Mouse (Mus musculus) CH12F3 (cell line): ENCODE results near the gene Epha7.

Experiments
- in situ Hi-C: fragments of 300-500 bp; cut with MboI; formaldehyde crosslinking; loops from 2 replicates; pipeline ENCODE4 v1.14.3; 2020; ENCODE audit warnings: low sequenced_read_pairs

Gene Epha7

DNA sequence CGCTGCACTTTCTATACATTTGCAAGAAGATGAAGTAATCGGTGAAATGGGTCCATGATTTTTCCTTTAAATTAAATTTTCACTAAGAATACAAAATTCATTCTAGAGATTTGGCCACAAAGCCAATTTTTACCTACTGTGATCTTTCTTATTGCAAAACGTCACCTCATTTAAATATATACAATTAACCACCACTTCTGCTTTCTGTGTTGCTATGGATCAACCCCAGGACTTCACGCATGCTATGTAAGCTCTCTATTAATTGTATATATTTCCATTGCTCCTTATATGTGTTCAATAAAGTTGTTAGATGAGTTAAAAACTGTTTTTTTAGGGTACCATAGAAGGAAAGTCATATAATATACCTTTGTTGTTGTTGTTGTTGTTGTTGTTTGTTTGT, 86.4 kb downstream of the Epha7 start:
- in situ Hi-C loops: no loop called here

DNA sequence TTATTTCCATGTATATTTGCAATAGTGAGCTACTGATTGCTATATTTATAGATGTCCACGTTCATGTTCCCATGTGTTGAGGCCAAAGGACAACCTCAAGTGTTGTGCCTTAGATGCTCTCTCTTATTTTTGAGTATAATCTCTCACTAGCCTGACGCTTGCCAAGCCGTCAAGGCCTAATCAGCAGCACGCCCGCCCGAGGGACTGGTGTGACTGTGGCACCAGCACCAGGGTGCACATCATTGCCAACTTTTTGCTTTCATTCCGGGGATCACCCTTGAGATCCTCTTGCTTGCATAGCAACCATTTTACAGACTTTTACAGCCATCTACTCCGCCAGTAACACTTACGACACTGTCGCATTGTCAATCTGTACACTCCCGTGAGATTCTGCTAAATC, 86.9 kb downstream of the Epha7 start:
- in situ Hi-C loops: no loop called here

DNA sequence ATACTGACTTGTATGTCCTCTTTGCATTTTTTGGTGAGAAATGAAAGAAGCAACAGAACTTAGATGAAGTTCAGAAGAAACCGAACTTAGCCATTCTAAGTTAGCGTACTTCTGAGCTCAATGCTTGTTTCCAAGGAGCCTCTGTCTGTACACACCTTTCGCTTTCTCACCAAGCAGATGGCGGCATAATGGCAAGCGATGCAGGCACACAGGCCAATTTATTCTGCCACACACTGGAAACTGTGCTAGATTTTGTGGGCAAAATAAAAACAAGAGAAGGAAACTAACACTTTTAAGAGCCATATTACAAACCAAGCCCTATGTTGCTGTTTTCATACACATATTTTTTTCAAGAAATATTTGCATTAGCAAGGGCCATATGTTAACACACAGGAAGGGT, 88.6 kb downstream of the Epha7 start:
- in situ Hi-C loops: no loop called here

DNA sequence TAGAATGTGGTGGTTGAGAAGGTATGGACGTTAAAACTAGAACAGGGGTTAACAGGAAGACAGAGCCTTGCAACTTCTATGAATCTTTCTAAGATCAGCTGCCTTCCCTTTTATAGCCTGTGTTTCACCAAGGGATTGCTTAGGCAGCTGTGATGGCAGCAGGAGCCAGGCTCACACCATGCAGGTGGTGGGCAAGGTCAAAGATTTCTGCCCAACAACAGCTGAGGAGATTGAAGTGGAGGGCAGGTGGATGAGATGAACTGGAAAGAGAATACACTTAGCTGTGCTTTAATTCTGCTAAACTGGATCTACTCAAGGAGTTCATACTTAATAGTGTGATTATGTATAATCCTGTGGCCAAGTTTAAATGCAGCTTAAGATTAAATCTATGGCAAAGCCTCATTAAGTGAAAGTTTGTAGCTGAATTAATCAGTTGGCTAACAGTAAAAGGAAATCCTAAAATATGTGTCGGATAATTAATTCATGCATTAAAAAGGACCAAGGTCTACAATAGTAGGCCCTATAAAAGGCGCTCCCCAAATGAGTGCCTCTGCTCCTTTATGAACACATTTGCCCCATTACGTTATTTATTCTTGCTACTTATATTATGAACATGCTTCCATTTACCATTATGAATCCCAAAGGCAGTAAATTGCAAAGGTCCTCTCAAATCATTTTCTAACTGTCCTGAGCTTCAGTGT, 89.2 kb downstream of the Epha7 start:
- in situ Hi-C loops: no loop called here

DNA sequence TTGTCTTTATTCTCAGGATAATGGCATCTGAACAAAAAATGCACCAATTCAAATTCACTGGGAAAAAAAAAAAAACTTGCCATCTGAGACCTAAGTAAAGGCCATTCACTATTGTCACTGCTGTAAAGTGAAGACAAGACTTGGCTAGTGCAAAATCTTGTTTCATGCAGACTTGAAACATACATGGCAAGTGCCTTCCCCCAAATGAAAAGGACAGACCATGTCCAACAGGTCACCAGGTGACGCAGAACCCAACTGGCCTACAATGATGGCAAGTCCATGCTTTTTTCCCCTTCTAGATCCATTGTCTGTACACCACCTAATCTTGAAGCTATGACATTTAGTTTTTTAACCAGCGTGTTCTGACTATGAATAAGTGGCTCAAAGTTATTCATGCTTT, 94.1 kb downstream of the Epha7 start:
- in situ Hi-C loops: no loop called here

DNA sequence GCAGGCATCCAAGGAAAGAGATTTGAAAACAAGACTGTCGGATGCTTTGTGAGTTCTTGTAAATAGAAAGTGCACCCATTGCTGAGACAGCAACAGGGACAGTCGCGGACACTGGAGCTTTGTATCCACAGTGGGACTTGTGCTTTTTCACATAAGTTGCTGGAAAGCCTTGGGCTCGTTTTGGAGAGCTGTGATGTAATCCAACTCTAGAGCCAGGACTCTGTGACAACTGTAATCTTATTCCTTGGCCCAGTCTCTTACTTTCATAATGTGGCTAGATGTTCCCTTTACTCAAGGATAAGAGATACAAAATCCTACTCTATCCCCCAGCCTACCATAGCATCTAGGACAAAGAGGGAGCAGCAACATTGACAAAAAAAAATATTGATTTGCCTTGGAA, 97.2 kb downstream of the Epha7 start:
- in situ Hi-C loops: no loop called here

DNA sequence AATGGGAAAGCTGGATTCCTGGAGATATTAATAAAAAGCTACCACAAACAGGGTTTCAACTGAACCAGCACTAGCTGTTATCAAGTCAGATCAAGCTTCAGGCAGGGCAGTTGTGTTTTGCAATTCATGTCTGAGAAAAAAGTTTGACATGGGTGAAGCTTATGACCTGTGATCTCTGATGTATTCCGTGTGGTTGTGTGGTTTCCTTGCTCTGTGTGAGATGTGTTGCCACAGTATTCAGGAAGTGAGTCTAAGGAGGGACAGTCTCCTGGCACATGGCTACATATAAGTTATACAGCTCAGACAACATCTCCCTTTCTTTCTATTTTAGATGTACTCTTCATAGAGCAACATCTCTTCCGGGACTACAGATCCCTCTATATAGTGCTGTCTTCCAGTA, 99.1 kb downstream of the Epha7 start:
- in situ Hi-C loops: no loop called here

DNA sequence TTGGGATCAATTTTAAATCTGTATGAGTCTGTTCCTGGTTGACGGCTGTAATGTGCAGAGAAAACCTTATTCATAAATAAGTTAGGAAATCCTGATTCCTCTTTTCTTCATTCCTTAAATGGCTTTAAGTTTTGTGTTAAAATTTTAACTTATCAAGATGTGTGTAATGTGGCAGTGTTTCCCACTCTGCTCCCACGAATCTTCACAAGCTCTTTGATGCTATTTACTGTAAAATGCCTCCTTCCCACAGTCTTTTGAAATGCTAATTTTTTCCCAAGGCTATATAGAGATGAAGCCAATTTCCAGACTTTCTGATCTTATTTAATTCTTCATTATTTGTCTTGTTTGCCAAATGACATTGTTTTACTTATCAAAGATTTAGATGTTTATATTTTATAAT, 100.7 kb downstream of the Epha7 start:
- in situ Hi-C loops: no loop called here

DNA sequence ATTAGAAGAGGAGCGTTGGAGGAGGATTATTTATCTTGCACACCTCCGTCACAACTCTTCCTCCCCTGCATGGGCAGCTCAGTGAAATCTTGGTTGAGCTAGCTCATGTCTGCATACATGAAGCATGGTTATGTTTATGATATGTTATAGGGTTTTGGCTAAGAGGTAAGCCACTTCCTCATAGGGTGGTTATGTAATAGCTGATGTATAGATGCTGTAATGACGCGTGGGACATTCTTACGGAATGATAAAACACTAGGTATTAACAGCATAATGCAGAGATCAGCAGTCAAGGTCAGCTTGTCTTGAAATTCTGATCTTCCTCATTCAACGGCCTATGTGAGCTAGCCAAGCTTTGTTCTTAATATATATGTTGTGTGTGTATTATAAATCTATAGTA, 107.7 kb downstream of the Epha7 start:
- in situ Hi-C loops: no loop called here

DNA sequence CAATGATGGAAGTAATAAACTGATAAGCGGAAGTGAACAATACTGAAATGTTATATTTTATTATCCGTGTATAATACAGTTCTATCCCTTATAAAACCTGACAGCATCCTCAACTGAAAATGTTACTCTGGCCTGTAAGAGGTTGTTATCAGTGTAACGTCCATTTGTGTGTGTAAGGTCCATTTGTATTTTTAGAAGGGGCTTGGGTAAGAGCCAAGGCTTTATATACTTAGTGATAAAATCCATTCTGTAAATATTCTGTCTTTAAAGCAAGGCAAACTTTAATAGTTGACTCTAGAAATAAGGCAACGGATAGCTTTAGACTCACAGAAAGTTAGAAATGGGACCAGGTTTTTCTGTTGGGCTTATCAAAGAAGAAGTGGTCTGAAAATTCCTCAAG, 113.1 kb downstream of the Epha7 start:
- in situ Hi-C loops: no loop called here

DNA sequence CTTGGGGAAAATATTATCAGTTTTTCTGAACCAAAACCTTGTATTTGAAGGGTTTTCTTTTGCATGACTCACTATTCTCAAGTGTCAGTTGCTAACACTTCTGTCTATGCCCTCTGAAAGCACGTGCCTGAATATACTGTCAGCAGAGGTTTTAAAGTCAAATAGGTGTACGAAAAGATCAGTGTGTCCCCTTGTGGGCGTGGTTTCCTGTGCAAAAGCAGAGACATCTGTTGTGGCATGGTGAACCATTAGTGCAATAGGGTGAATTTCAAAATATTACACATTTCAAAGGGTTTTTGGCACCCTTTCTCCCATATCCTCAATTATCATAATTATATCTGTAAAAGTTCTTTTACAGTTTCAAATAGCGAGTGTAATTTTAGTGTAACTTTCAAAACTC, 120.5 kb downstream of the Epha7 start:
- in situ Hi-C loops: no loop called here

DNA sequence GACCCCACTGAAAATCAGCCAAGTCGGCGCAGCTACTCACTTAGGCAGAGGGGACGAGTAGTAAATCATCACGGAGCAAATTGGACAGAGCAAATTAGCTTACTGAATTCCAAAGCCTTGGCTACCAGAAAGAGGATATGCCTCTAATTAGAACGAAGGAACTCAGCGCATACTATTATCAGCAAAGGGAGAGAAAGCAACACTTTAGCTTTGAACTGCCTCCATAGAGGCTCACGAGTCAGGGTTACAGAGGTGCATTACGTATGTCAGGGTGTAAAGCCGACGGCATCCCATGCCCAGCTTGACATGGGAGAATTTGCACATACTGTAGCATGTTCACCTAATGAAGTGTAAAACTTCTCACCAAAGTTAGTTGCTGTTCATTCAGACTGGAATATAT, 121.9 kb downstream of the Epha7 start:
- in situ Hi-C loops: no loop called here

DNA sequence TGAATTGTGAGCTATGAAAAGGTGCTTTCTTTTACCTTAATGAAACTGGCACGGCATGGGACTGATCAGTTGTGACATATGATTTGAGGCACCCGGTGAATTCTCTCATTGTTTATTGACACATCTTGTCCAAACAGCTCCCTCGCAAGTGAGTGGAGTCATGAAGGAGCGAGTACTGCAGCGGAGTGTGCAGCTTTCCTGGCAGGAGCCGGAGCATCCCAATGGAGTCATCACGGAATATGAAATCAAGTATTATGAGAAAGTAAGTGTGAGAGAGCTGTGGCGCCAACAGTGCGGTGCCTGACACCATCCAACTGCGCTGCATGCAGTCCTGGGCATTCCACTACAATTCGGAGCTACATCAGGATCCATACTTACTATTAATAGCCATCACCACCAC, 122.6 kb downstream of the Epha7 start:
- in situ Hi-C loops: no loop called here

DNA sequence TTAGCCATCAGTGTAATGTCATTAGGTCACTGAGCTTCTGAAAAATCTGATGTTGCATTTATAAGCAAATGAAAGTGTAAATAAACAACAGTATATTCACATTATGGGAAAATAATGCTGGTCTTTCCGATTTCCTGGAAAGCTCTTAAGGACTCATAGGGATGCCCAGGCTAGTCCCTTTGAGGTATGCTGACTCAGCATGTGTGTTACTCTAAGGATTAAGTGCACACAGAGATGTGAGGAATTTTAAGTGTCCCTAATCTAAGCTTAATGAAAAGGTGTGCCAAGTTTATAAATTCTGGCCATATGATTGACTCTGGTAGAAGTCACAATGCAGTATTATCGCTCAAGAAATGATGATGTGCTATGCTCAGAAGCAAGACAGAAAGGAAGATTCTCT, 127.8 kb downstream of the Epha7 start:
- in situ Hi-C loops: no loop called here

DNA sequence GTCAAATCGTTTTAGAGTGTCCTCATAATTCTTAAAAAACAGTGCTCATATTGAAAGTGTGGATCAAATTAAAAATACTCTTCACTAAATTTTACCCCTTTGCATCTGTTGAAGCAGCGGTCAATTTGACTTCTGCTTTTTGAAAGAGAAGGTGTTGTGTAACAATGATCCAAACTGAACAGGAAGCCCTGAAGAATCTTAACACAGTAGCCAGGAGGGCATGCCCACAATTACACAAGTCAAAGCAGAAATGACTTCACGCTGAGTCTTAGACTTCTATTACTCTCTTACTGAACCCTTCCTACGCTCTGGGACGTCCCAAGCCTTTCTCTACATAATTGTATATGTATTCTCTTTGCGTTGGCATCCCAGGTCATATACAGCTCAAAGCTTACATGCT, 131.3 kb downstream of the Epha7 start:
- in situ Hi-C loops: no loop called here

DNA sequence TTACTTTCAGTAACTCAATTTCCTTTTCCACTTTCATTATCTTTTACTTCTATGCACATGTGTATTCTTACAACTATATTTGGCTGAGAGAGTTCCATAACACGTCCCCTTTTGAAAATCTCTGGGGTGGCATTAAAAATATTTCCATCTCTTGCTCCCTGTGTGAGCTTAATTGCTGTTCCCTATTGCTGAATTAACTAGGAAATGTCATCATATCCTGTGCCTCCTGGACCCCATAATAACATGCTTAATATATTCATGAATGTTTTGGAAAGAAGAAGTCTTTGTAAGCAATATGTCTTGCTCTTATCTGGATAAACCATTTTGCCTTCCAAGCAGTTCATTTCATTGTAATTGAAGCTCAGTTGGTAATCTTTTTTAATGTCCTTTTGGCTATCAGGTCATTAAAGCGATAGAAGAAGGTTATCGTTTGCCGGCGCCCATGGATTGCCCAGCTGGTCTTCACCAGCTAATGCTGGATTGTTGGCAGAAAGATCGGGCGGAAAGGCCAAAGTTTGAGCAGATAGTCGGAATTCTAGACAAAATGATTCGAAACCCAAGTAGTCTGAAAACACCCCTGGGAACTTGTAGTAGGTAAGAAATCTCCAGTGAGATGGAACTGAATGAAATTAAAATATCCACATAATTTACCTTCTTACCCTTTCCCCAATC, 148.1 kb downstream of the Epha7 start:
- in situ Hi-C loops: no loop called here

DNA sequence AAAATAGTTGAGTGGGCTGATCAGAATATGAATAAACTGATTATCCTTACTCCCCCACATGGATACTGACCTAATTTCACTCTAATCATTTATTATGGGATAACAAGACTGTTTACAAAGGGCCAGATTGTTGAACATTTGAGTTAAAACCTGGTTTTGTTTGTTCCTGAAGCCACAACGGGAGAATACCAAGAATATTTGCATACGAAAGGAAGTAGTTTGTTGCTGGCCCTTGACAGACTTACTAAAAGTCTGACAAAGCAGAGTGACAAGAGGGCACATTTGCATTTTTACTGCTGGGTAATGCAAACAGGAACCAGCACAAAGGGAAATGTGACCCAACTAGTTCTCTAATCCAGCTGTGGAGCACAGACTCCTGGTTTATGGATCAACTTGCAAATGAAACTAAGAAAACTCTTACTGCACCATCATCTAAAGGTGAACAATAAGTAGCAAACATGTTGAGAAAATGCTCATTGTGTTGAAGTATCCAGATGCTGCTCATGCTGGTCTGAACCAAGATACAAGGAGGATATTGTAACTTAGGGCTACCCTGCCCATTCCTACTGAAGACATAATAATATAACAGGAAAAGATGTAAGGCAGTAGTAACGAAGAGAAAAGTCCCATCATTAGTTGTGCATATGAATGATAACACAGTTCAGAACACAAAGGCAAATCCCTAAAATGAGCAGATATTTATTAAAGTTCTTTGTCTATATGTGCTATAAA, 154.8 kb downstream of the Epha7 start:
- in situ Hi-C loops: no loop called here

DNA sequence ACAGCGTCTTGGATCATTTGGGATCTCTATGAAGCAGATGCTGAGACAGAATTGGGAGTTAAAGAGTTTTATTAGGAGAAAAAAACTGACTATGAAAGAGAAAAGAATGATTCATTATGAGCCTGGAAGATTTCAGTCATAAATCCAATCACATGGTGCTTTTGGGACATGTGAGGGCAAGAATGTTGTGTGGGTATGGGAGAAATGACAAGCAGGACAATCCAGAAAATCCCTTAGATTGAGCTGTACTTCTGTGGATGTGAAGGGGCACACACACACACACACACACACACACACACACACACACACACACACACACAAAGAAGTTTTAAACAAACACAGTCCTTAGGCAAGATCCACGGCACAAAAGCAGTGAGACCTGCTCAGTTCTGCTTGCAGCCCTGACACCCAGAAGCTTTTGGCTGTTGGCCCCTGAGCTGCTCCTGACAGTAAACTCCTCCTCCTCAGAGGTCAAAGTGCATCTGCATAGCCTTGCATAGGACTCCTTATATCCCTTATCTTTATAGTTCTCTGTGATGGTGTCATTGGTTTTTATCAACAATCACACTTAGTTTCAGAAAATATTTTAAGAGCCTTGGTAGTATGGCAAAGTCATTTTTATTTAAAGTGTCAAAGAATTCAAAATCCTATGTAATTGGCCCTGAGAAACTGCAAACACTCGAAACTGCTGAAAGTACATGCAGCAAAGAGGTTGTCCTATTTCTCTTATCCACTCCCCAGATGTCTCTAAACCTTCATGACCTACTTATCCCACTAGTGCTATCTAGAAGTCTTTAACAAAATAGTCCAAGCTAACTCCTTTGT, 185.7 kb downstream of the Epha7 start:
- in situ Hi-C loops: no loop called here

DNA sequence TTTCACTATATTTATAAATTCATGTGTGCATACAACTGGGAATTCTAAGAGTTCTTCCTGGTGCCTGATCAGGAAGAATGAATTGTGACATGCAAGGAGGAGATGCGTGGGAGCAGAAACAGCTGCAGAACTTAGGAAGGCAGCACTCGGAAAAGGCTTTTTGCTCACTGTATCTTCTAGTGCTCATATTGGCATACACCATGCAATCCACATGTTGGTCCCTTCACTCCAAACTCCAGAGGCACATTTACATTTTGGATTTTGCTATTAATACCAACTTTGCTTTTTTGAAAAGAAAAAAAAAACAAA, 186.3 kb downstream of the Epha7 start:
- in situ Hi-C loops: no loop called here

DNA sequence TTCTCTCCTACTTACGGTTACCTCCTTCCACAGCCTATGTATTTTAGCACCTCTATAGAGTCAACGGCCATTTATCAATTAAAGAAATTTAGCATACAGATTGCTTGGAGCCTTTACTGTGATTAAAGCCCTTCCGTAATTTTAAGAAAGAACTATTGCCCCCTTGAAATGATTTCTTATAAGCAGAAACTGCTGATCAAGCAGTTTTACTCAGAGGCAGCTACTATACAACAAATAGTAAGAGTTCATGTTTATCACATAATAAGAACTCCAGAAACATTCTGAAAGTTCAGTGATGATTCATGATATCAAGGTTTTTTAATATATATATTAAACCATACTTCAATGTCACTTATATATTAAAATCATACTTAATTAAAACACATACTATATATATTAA, 197.4 kb downstream of the Epha7 start:
- in situ Hi-C loops: no loop called here
